Mouse (Mus musculus): ENCODE measurements around the gene Gnb1l.

Gene Gnb1l

DNA sequence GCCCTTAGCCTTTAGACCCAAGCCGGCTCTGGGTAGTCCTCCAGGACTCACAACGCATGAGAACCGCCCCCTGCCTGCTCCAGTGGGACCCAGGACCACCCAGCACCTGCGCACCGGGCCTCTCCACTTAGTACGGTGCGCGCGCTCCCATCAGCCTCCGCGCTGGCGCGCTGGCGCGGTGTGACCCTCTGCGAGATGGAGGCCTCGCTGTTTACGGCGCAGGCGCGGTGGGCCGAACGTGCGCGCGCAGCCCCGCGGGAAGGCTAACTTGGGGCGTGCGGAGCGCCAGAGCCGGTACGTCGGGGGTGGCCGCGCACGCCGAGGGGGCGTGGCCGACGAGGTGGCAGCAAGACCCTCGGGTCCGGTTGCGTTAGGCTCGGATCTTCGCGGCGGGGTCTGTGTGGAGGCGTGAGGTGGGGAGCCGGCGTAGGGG lies at the start of gene Gnb1l, which contains the start of gene Rtl10:
Gene Gnb1l (plus strand): TSS at position 156 of the 433 bp plus-strand sequence.
Gene Rtl10 (plus strand): TSS at position 344 of the 433 bp plus-strand sequence.
- in situ Hi-C loops (cut with MboI; ENCODE audit: low pct_unique_long_range_greater_than_20kb in 1 of 2, low sequenced_read_pairs in 2 of 2, unreplicated experiment in 1 of 2) = no loop called here

DNA sequence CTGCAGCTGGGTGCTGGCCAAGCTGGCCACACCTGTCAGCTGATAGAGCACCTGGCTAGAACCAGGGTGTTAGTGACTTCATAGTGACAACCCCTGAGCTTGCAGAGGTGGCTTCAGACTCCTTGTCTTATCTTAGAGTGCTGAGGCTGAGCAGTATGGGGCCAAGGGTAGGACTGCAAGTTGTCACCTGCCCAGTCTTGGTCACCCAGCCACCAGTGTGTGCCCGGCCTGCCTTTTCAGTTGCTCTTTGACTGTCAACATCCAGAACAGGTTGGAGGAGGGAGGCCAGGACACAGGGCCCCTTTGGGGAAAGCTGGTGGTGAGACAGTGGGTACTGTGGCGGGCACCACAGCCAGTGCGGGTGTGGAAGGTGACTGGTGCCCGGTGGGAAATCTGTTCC lies 49.5 kb upstream of the Gnb1l start:
- in situ Hi-C loops (cut with MboI; ENCODE audit: low pct_unique_long_range_greater_than_20kb in 1 of 2, low sequenced_read_pairs in 2 of 2, unreplicated experiment in 1 of 2) = no loop called here

DNA sequence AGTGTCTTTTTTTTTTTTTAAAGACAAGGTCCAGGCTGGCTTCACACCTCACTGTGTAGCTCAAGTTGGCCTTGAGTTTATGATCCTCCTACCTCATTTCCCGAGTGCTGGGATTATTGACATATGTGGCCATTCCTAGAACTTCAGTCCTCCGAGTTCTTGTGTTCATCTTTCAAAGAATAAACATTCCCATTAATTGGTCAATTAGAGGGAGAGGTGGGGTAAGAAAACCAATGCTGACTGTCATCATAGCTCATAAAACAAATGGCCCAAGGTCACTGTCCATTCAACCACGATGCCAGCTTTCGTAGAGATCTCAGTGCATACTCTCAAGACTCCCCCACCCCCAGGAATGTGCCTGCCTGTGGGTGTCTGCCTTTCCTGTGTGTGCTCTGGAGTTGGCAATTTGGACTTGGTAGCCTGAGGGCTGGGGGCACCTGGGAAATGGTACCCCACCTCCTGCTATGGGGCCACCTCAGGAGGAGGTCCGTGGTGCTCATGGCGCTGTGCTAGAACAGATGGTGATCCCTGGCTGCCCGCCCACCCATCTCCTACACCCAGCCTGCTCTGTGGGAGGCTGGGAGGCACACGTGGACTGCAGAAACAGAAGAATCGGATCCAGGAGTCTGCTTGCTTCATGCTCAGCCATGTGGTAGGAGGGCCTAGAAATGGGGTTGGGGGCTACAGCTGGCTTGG lies 46.9 kb upstream of the Gnb1l start:
- in situ Hi-C loops (cut with MboI; ENCODE audit: low pct_unique_long_range_greater_than_20kb in 1 of 2, low sequenced_read_pairs in 2 of 2, unreplicated experiment in 1 of 2) = loop anchor here (5.0 to 10.0 kb wide), 2 partner anchors 161 to 163 kb away; no protein-coding TSS in a partner anchor

DNA sequence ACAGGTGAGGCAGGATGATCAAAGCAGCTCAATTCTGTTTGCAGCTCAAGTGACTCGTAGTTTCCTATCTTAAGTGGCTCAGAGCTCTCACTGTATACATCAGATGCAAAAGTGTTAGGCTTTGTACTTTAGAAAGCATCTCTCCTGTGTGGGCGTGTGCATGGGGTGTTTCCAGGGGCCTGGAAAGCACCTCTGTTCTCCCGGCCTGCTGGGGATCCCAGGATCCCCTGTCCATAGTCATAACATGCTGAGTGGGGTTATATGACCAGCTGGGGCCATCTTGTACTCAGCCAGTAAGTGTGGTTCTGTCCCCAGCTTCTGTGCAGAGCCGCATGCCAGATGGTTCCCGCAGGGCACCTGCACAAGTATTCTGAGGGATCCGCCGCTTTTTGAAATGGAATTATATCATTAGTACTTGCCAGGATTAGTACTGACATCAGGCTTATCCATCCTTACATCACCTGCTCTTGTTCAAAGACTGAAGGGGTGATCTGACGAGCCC lies 46.1 kb upstream of the Gnb1l start:
- in situ Hi-C loops (cut with MboI; ENCODE audit: low pct_unique_long_range_greater_than_20kb in 1 of 2, low sequenced_read_pairs in 2 of 2, unreplicated experiment in 1 of 2) = loop anchor here (5.0 to 10.0 kb wide), 2 partner anchors 160 to 162 kb away; no protein-coding TSS in a partner anchor

DNA sequence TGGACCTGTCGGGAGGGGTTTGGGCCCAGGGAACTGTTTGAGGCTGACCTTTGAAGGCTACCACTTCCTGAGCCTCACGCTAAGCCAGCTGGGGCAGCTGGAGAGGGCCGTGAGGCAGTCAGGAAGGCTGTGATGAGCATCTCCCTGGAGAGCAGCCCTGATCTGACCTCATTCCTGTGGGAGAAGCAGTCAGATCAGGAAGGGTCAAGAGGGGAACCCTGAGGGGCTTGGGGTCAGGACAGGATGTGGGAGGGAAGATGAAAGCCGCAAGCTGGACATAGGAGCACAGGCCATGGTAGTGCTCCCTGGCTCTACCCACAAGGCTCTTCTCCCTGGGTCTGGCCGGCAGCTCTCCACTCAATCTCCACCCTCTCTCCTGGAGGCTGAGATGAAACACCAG lies 44.7 kb upstream of the Gnb1l start:
- in situ Hi-C loops (cut with MboI; ENCODE audit: low pct_unique_long_range_greater_than_20kb in 1 of 2, low sequenced_read_pairs in 2 of 2, unreplicated experiment in 1 of 2) = loop anchor here (5.0 to 10.0 kb wide), 2 partner anchors 158 to 161 kb away; no protein-coding TSS in a partner anchor

DNA sequence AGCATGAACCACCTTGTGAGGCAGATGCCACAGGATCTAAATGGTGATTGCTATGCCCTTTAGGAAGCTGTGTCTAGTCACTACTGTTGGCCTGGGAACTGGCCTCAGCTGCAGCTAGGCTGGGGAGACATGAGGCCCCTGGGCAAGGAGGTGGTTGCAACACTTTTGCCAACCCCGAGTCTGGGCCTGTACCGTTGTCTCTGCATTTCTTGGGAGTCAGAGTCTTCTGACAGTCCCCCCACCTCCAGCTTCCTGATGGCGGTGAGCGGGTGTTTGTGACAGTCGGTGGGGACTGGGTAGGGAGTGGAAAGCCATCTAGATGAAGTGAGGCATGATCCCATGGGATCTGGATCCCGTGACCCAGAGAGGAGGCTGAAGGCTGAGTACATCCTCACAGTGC lies 43.1 kb upstream of the Gnb1l start:
- in situ Hi-C loops (cut with MboI; ENCODE audit: low pct_unique_long_range_greater_than_20kb in 1 of 2, low sequenced_read_pairs in 2 of 2, unreplicated experiment in 1 of 2) = loop anchor here in 1 of 2 experiments (10.0 kb wide), 1 partner anchor 159 kb away; no protein-coding TSS in a partner anchor

DNA sequence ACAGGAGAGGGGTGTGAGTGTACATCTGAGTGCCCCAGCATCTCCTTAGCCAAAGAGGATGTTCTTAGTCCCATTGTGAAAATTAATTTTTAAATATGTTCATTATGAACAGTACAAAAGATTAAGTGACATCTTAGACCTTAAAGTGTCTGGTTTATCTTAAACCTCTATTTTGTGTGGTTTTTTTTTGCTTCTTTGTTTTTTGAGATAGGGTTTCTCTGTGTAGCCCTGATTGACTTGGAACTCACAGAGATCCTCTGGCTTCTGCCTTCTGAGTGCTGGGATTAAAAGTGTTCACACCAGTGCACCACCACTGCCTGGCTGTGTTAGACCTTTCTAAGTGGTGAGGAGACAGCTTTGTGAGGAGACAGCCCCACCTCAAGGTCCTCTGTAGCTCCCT lies 39.9 kb upstream of the Gnb1l start:
- in situ Hi-C loops (cut with MboI; ENCODE audit: low pct_unique_long_range_greater_than_20kb in 1 of 2, low sequenced_read_pairs in 2 of 2, unreplicated experiment in 1 of 2) = loop anchor here in 1 of 2 experiments (10.0 kb wide), 1 partner anchor 156 kb away; no protein-coding TSS in a partner anchor

DNA sequence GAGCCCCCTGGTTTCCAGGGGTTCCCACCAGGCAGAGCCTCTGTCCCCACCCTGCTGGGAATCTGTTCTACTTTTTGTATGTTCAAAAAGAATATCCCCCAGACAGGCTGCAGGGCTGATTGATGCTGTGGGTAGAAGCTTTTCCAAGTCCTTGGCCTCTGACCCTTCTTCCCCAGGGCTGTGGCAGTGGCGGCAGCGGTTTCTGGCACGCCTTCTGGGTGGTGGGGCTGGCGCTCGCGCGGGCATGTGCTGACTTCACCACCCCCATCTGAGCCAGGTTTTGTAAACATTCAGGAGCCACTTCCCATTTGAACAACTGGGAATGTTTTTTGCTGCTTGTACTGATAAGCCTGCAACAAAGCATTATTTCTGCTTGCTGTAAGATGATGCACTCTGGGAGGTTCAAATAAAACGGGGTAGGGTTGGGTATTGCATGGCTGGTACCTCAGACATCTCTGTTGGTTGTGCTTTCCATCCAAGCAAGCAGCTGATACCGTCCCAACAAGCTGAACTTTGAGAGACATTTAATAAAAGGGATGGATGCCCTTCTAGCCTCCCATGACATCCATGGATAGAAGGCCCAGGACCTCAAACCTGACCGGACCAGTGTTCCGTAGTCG lies 39.1 kb upstream of the Gnb1l start:
- in situ Hi-C loops (cut with MboI; ENCODE audit: low pct_unique_long_range_greater_than_20kb in 1 of 2, low sequenced_read_pairs in 2 of 2, unreplicated experiment in 1 of 2) = loop anchor here in 1 of 2 experiments (10.0 kb wide), 1 partner anchor 155 kb away; no protein-coding TSS in a partner anchor

DNA sequence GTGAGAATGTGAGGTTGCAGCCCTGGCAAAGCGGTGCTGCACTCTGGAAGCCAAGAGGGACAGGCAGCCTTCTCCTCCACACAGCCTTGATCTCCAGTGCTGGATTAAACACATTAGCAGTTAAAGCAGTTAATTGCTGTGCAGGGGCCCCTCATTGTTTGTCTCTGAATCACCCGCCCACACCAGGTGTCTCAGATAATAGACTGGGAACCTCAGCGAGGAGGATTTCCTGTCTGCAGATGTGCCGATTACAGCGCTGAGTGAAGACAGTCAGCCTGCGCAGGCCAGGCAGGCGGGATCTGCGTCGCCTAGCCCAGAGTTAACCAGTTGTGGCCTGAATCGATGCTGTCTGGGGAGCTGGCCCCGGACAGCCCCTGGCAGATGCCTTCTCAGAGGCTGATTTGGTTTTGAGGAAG lies 38.5 kb upstream of the Gnb1l start:
- in situ Hi-C loops (cut with MboI; ENCODE audit: low pct_unique_long_range_greater_than_20kb in 1 of 2, low sequenced_read_pairs in 2 of 2, unreplicated experiment in 1 of 2) = loop anchor here in 1 of 2 experiments (10.0 kb wide), 1 partner anchor 155 kb away; no protein-coding TSS in a partner anchor

DNA sequence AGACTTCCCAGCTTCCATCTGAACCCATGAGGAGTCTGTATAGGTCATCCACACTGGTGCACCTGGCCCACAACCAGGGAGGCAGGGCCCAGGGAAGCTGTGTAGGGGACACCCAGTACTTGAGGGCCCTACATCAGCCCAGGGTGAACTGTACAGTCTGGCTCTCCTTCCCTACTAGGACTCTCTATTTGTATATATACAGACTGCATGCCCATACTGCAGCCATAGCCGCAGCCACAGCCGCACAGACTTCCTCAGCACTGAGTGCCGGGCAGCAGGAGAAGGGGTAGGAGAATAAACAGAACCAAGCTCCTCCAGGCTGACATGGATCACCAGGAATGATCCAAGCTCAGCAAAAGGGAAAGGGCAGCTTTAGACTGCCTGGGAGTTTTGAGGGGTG lies 37.7 kb upstream of the Gnb1l start:
- in situ Hi-C loops (cut with MboI; ENCODE audit: low pct_unique_long_range_greater_than_20kb in 1 of 2, low sequenced_read_pairs in 2 of 2, unreplicated experiment in 1 of 2) = no loop called here

DNA sequence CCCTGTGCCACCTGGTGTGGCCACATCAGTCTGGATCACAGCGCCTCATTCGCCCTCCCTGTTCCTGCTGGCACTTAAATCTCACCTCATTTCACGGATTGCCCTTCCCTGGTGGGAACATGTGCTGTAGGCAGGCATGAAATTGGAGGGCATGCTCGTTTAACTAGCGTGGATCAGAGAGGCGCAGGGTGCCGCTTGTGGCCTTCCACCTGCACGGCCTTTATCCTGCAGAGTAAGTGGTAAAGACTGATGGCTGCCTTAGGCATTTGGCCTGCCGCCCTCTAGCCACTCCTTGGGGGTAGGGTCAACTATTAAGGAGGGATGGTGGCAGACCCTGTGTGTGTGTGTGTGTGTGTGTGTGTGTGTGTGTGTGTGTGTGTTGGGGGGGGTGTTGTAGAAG lies 36.5 kb upstream of the Gnb1l start:
- in situ Hi-C loops (cut with MboI; ENCODE audit: low pct_unique_long_range_greater_than_20kb in 1 of 2, low sequenced_read_pairs in 2 of 2, unreplicated experiment in 1 of 2) = no loop called here

DNA sequence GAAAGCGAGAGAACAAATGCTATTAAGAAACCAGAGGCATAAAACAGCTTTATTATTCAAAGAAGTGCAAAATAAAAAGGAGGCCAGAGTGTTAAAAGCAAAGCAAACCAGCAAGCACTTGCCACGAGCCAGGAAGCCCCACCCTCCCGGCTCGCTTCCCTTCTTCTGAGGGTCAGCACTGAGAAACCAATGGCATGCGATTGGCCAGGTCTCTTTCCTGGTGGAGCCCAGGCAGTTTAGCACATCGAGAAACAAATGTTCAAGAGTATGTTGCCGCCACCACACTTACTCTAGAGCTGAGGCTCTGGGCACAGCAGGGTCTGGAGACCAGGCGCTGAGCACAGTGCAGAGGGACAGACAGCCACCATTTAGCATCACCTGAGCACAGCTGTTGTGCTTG lies 35.9 kb upstream of the Gnb1l start:
- in situ Hi-C loops (cut with MboI; ENCODE audit: low pct_unique_long_range_greater_than_20kb in 1 of 2, low sequenced_read_pairs in 2 of 2, unreplicated experiment in 1 of 2) = no loop called here

DNA sequence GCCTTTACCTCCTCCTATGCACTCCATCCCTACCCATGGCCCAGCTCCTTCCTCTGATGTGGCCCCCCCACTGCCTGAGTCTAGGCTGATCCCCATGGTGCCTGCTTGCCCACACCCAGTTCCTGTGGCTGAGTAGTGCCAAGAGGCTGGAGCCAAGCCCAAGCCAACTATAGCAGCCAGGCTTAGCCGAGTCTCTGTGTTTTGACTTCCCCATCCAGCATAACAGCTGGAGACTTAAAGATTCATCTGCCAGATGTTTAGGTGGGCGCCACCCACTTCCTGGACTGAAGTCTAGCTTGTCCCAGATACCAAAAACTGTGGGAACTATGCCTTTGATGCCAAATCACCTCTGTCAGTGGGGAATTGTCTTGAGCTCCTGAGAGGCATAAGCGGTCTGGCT lies 34.2 kb upstream of the Gnb1l start:
- in situ Hi-C loops (cut with MboI; ENCODE audit: low pct_unique_long_range_greater_than_20kb in 1 of 2, low sequenced_read_pairs in 2 of 2, unreplicated experiment in 1 of 2) = no loop called here

DNA sequence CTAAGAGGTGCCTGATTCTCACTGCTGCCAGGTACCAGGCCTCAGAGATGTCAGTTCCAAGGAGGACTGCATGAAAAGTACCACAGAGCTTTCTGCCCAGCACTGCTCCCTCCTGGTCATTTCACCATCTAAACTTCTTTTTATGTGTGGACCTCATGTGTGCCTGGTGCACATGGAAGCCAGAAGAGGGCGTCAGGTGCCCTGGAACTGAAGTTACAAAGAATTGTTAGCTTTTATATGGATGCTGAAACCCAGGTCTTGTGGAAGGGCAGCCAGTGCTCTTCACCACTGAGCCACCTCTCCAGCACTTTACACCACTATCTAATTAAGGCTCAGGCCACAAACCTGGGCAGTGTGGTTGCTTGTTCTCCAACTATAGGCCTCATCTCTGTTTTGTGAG lies 27.7 kb upstream of the Gnb1l start:
- in situ Hi-C loops (cut with MboI; ENCODE audit: low pct_unique_long_range_greater_than_20kb in 1 of 2, low sequenced_read_pairs in 2 of 2, unreplicated experiment in 1 of 2) = no loop called here

DNA sequence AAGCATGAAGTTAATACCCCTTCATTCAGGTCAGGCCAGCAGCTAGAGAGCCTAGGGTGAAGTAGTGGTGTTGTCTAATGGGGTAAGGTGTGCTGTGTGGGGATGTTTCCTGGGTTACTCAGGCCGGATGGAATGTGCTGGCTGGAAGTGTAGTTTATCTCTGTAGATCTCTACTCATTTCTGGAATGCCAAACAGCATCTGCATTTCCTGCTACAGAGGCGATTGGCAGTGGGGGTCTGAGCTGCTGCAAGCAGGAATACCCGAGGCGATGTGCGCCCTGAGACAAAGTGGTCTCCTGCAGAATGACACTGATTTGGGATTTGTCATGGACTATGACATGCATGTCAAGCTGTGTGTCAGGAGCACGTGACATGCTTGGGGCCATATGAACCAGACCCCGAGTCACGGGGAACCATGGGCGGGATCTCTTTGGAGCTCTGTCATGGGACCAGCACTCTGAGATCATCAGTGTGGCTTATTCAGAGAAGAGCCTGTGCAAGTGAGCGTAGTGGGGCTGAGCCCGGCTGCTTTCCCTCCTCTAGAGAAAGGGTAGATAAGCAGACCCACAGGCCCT lies 27.0 kb upstream of the Gnb1l start:
- in situ Hi-C loops (cut with MboI; ENCODE audit: low pct_unique_long_range_greater_than_20kb in 1 of 2, low sequenced_read_pairs in 2 of 2, unreplicated experiment in 1 of 2) = no loop called here

DNA sequence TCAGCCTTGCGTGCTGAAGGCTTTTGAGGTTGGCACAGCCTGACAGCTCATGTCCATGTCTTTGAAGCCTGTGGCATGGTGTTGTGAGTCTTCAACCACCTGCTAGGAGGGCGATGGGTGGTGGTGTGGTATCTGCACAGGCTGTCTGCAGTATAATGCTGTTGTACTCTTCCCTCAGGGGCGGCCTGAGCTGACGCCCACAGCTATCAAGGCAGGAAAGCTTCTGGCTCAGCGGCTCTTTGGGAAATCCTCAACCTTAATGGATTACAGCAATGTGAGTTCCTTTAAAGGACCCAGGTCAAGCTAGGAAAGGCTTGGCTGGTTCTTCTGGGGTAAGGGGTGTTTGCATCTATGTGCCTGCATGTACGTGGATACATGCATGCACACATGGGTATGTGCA lies 26.5 kb upstream of the Gnb1l start:
- in situ Hi-C loops (cut with MboI; ENCODE audit: low pct_unique_long_range_greater_than_20kb in 1 of 2, low sequenced_read_pairs in 2 of 2, unreplicated experiment in 1 of 2) = no loop called here

DNA sequence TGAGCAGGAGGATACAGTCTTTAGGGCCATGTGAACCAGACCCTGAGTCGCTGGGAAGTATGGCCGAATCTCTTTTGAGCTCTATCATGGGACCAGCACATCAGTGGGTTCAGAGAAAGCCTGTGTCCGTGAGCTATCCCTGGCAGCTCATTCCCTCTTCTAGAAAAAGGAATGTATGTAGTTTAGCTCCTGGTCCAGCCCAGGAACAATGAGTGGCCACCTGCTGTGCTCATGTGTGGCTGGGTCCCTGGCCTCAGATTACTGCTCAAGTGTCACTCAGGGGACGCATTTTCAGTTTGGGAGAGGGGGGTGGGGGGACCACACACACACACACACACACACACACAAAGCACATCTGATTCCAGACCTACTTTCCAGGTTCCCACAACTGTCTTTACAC lies 26.1 kb upstream of the Gnb1l start:
- in situ Hi-C loops (cut with MboI; ENCODE audit: low pct_unique_long_range_greater_than_20kb in 1 of 2, low sequenced_read_pairs in 2 of 2, unreplicated experiment in 1 of 2) = no loop called here

DNA sequence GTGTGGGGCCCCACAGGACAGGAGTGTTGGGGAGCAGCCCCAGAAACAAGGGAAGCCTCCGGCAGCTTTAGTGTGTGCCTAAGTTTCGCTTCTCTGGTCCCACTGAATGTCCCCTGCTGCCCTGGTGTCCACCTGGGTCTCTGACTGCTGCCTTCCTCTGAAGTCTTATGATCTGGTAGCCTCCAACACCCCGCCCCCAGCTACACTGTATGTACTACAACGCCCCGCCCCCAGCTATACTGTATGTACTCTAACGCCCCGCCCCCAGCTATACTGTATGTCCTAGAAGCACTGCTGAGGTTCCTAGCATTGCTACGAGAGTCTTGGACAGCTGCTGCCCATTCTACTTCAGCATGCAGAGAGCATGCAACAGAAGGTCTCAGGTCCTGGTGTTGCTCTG lies 25.5 kb upstream of the Gnb1l start:
- in situ Hi-C loops (cut with MboI; ENCODE audit: low pct_unique_long_range_greater_than_20kb in 1 of 2, low sequenced_read_pairs in 2 of 2, unreplicated experiment in 1 of 2) = no loop called here

DNA sequence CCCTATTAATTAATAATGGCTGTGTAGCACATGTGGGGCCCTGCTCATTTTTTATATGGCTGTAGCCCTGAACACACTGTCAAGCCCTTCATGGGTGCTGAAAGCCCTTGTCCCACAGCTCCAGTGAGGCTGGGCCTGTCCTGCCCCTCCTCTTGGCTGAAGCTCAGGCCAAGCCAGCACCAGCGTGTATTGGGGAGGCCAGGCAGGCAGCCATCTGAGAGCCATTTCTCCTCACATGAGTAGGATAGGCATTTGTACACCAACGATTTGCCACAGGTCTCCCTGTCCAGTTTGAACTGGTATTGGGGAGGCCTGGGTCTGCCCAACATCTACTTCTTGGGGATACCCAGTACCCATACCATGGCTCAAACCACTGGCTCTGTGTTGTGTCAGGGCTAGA lies 24.5 kb upstream of the Gnb1l start:
- in situ Hi-C loops (cut with MboI; ENCODE audit: low pct_unique_long_range_greater_than_20kb in 1 of 2, low sequenced_read_pairs in 2 of 2, unreplicated experiment in 1 of 2) = no loop called here
